Mouse (Mus musculus) embryonic fibroblast, embryonic 13.5 days (primary cell): ENCODE measurements around the gene Fam189a1. TPM values are rescaled to one million over a fixed set of nuclear protein-coding genes. Genes with fewer than 3 reads are reported as not detected.

Experiments used
- H3K27ac ChIP-seq: 2 replicates; pipeline ENCODE4 v1.5.1; 2012; ENCODE audit warnings: low read length, control low read depth, inconsistent platforms; ENCODE audit not compliant: insufficient read depth
- H3K4me1 ChIP-seq: 2 replicates; pipeline ENCODE4 v1.6.1; 2011; ENCODE audit warnings: low read length; ENCODE audit not compliant: control insufficient read depth, insufficient read depth
- H3K4me3 ChIP-seq: 2 replicates; pipeline ENCODE4 v1.5.1; 2011; ENCODE audit warnings: mild to moderate bottlenecking, control low read depth, low read length; ENCODE audit not compliant: insufficient read depth
- CTCF ChIP-seq: IDR thresholded peaks from 2 replicates; pipeline ENCODE4 v1.5.1; 2011; ENCODE audit warnings: mild to moderate bottlenecking, control low read depth, low read length, moderate library complexity, borderline replicate concordance; ENCODE audit not compliant: insufficient read depth
- POLR2A ChIP-seq: IDR thresholded peaks from 2 replicates; pipeline ENCODE4 v1.6.1; 2011; ENCODE audit warnings: low read depth, mild to moderate bottlenecking, control low read depth, low read length, moderate library complexity
- polyA plus RNA-seq: library from polyadenylated mRNA; stranded (reverse); fragments of >200 nt; gene quantifications from 2 replicates; pipeline ENCODE4 v1.2.4, GENCODE M21; 2011; ENCODE audit warnings: low read depth; ENCODE audit not compliant: missing spikeins, insufficient read length

The Fam189a1 gene
- polyA plus RNA-seq, 1 experiment = 1.4 TPM

DNA sequence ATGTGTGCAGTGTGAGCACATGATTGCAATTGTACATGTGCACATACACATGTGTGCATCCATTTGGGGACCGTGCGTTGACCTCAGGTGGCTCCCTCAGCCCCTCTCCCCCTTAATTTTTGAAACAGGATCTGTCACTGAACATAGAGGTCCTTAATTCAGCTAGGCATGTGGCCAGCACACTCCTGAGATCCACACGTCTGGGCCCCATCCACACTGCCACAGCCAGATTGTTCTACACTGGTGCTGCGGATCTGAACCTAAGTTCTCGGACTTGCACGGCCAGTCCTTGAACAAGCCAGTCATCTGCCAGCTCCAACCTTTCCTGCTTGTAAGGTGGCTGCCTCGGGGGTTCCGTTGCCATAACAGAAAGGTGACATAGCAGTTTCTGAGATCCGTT lies 7.3 kb downstream of the Fam189a1 start:
- no peaks in the 10 kb centered on the region for H3K4me1 ChIP-seq
- H3K27ac ChIP-seq = no peak overlapping the region
- no peak for TF ChIP-seq POLR2A
- no peak for TF ChIP-seq CTCF
- H3K4me3 ChIP-seq = no peak overlapping the region

DNA sequence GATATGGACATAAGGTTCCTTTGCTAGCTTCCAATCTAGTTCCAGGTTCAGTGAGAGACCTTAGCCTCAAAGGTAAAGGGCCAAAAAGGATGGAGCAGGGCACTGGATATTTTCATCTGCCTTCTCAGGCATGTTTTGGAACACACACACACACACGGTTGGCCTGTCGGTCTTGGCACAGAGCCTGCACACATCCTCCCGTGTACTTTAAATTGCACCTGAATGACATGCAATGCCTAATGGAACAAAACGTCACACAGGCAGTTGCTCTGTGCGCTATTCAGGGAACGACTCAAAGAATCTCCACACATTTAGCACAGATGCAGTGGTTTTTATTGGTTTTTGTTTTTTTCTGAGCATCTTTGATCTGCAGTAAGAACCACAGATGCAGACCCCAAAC lies 11.5 kb downstream of the Fam189a1 start:
- Histone ChIP-seq H3K4me1 (no peaks in the 10 kb centered on the region), H3K27ac (no peak overlapping the region), H3K4me3 (no peak overlapping the region)
- TF ChIP-seq CTCF = no peak
- no peak for TF ChIP-seq POLR2A

DNA sequence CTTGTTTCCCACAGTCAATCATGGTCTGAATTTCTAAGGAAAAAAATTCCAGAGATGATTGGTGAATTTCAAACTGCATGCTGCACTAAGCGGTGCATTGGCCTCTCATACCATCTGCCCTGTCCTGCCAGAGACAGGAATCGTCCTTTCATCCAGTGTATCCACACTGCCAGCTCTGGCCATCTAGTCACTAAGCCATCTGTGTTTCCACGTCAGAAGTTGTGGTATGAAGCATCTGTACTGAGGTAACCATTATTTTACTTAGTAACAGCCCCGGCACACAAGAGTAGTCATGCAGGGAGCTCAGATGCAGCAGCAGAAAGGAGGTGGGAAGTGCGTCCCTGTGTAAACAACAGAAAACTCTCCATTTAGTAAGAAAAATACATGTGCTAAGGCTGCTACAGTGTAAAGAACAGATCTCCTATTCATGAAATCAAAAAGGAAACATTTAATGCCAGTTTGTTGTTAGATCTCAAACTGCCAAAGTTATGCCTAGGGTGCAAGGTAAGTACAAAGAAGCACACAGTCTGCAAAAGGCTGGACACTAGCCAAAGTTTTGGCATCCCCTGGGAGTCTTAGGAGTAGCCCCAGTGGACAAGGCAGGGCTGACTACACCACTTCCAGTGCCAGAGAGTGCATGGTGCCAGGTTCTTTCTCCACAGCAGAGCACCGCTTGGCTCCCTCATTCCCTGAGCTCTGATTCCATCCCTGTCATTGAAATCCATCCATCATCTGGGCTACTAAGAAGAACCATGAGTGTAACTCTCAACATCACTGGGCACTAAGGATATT lies 14.3 kb downstream of the Fam189a1 start:
- H3K27ac ChIP-seq = no peak overlapping the region

DNA sequence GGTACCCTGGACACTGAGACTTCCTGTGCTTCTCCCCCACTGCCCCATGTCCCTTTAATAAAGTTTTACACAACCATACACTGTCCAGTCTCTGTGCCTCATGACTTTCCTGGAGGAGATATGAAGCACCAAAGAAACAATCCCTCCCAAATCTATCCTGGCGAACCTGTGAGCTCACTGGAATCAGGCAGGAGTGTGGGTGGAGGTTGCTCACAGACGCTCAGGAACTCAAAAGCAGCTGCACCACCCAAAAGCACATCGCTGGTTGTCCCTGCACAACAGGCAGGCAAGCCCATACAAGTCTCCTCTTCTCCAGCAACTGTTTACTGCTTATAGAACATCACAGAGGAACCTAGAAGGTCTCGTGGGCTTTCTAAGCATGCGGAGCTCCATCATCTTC lies 15.5 kb downstream of the Fam189a1 start:
- Histone ChIP-seq H3K4me1 (no peaks in the 10 kb centered on the region), H3K4me3 (no peak overlapping the region), H3K27ac (no peak overlapping the region)
- TF ChIP-seq CTCF = no peak
- TF ChIP-seq POLR2A = no peak

More for the DNA sequence above, 14.3 kb downstream of the Fam189a1 start:
- TF ChIP-seq POLR2A (no peak), CTCF (no peak)
- no peaks in the 10 kb centered on the region for H3K4me1 ChIP-seq
- no peak overlapping the region for H3K4me3 ChIP-seq

DNA sequence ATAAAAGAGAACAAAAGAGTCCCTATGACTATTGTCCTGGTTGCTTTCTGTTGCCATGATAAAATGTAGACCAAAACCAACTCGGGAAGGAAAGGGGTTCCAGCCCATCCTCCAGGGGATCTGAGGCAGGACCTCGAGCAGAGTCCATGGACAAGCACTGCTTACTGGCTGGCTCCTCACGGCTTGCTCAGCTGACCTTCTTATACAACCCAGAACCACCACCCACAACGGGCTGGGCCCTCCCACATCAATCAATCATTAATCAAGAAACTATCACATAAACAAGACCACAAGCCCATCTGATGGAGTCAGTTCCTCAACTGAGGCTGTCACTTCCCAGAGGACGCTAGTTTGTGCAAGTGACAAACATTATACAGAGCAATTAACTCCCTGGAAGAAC lies 16.3 kb downstream of the Fam189a1 start:
- Histone ChIP-seq H3K4me3 (no peak overlapping the region), H3K4me1 (no peaks in the 10 kb centered on the region), H3K27ac (no peak overlapping the region)
- TF ChIP-seq CTCF (no peak), POLR2A (no peak)

DNA sequence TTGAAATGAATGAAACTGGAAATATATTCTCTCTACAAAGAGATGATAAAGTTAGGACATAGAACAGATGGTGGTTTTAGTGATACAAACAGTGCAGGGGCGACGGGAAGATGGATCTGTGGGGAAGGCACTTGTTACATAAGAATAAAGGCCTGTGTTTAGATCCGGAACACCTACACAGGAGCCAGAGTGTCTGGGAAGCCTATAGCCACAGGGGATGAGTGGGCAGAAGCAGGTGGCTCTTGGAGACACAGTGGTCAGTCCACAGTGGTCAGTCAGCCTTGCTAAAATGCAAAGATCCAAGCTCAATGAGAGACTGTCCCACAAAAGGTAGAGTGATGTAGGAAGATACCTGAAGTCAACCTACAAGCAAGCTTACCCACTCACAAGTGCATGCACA lies 32.6 kb downstream of the Fam189a1 start:
- Histone ChIP-seq H3K27ac (no peak overlapping the region), H3K4me1 (no peaks in the 10 kb centered on the region), H3K4me3 (no peak overlapping the region)
- no peak for TF ChIP-seq POLR2A
- no peak for TF ChIP-seq CTCF

DNA sequence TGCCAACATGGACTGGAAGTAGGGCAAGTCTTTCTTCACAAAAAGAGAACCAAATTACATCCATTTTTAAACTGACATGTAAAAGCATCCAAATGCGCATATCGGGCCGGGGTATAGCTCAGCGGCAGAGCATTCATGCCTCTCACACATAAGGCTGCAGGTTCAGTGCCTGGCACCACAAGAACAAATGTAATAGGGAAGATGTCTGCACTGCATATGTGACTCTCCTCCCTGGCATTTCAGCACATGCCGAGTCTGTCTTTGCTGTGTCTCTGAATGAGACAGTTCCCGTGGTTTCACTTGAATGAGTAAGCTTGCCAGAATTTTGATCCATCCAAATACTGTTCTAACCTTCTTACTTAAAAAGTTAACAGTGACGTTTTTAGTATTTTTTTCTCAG lies 39.5 kb downstream of the Fam189a1 start:
- TF ChIP-seq POLR2A = no peak
- TF ChIP-seq CTCF = no peak
- H3K4me1 ChIP-seq = no peaks in the 10 kb centered on the region
- no peak overlapping the region for H3K27ac ChIP-seq
- H3K4me3 ChIP-seq = no peak overlapping the region

DNA sequence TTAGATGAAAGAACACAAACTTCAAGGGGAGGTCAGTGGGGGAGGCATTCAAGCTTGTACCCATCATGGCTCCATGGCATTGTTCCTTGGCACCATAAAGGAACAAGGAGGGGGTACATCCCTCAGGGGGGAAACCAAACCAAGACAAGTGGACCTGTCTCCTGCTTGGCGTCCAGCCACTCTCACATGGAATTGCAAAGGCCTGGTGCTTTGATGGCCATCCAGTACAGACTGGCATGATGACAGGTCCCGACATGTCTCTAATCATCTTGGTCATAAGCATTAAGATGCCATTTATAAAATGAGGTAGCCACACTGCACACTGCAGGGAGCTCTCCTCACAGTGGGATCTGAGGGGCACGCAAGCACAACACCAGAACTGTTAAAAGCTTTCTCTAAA lies 41.0 kb downstream of the Fam189a1 start:
- H3K27ac ChIP-seq = no peak overlapping the region
- no peak for TF ChIP-seq POLR2A
- no peak for TF ChIP-seq CTCF
- no peaks in the 10 kb centered on the region for H3K4me1 ChIP-seq
- no peak overlapping the region for H3K4me3 ChIP-seq

DNA sequence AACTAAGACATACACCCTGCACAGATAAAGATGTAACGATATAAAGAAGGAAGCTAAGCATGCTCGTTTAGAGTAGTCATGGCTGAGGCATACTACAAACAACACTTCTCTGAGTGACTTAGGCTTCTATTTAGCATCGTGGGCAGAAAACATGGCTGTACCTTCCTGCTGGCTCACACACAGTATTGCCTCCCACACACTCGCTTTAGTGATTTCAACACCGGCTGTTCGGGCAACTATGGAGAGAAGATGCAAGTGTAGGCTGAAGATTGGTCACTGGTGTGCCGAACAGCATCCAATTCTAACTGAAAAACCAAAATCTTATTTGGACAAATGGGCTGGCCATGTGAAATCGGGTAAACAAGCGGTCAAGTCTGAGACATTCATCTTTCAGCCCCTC lies 44.7 kb downstream of the Fam189a1 start:
- no peaks in the 10 kb centered on the region for H3K4me1 ChIP-seq
- TF ChIP-seq CTCF (no peak), POLR2A (no peak)

DNA sequence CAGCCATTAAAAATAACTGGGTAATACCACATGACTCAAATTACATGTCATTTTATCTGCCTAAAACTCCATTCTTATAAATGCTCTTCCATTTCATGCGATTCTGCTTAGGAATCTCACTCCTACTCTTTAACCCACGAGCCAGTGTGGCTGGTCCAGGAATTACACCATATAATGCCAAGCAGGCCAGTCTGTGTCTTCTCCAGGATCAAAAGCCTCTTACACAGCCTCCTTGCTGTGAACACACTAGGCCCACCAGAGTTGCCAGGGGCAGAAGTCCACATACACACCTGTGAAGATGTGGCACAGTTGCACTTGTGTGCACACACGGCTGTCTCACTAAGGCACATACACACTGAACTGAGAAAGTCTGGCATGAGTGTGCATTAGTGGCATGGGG lies 50.8 kb downstream of the Fam189a1 start:
- no peak overlapping the region for H3K27ac ChIP-seq
- no peak for TF ChIP-seq CTCF
- TF ChIP-seq POLR2A = no peak
- H3K4me3 ChIP-seq = no peak overlapping the region
- no peaks in the 10 kb centered on the region for H3K4me1 ChIP-seq

More for the DNA sequence above, 44.7 kb downstream of the Fam189a1 start:
- Histone ChIP-seq H3K27ac (no peak overlapping the region), H3K4me3 (no peak overlapping the region)
